Mouse (Mus musculus) embryo, embryonic 9.5 days (tissue): Measurements from ENCODE around the gene Taf1b.

Source experiments
- DNase-seq: peaks from one replicate; pipeline ENCODE4 v3.0.0-alpha.2; 2017; ENCODE audit errors: extremely low spot score

Gene Taf1b

DNA sequence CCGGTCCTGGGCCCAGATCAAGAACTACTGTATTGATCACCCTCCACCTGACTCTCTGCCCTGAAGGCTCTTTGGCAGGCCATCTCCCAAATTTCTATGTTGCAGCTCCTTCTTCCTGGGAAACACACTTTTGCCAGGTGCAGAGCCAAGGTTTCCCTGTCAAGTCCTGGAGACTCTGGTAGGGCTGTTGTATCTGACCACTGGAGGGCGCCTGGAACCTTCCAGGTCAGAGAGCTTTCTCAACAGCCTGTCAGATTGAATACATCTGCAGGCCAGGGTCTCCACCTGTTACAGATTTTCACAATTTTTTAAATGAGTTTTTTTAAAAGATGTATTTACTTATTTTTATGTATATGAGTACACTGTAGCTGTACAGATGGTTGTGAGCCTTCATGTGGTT lies 105.1 kb downstream of the Taf1b start:
- DNase-seq: peak; percentile 61

DNA sequence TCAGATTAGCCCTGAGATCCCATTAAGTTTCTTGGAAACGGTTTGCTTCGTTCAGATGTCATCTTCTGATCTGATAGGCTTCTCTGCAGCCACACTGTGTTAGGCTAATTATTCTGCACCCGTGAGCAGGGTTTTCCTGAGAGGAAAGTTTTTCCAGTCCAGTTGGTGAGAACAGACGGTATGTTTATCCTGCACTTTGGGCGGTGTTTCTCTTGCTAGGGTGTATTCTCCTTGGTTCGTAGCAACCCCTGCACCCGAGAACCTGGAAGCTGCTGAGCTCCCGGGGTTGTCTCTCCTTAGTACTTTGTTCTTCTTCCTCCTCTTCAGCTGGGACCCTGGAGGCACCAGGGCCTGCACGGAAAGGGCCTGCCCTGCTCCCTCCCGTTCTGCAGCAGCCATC lies 108.0 kb downstream of the Taf1b start:
- no peak for DNase-seq
